Mouse (Mus musculus) intestine, postnatal 0 days (tissue): ENCODE data around the gene Tmcc3. TPM values are rescaled to one million over a fixed set of nuclear protein-coding genes. Genes with fewer than 3 reads are reported as not detected.

ENCODE experiments used
- ATAC-seq: fragments of 200-750 bp; cut with Nextera tagmentation; 2 replicates; pipeline ENCODE4 v1.8.0; 2017; ENCODE audit warnings: mild to moderate bottlenecking, moderate TSS enrichment, moderate library complexity
- H3K27ac ChIP-seq: fragments of 300-500 bp; sonication (generic); 2 replicates; pipeline ENCODE4 v1.5.1; 2014; ENCODE audit warnings: mild to moderate bottlenecking, low read depth, low read length, moderate library complexity
- H3K27me3 ChIP-seq: fragments of 300-500 bp; sonication (generic); replicated peaks from 2 replicates; pipeline ENCODE4 v1.6.1; 2014; ENCODE audit warnings: low read length, mixed read lengths; ENCODE audit not compliant: control insufficient read depth, insufficient read depth
- H3K36me3 ChIP-seq: fragments of 300-500 bp; sonication (generic); 2 replicates; pipeline ENCODE4 v1.6.1; 2014; ENCODE audit warnings: mild to moderate bottlenecking, moderate library complexity; ENCODE audit not compliant: control insufficient read depth, insufficient read depth
- H3K4me1 ChIP-seq: fragments of 300-500 bp; sonication (generic); replicated peaks from 2 replicates; pipeline ENCODE4 v1.6.1; 2014; ENCODE audit warnings: antibody characterized with exemption, low read length, mixed read lengths; ENCODE audit not compliant: control insufficient read depth, insufficient read depth
- H3K4me2 ChIP-seq: fragments of 300-500 bp; sonication (generic); replicated peaks from 2 replicates; pipeline ENCODE4 v1.6.1; 2014; ENCODE audit warnings: low read depth, mild to moderate bottlenecking, moderate library complexity
- H3K4me3 ChIP-seq: fragments of 300-500 bp; sonication (generic); 2 replicates; pipeline ENCODE4 v1.5.1; 2014; ENCODE audit warnings: low read depth, low read length
- H3K9ac ChIP-seq: fragments of 300-500 bp; sonication (generic); 2 replicates; pipeline ENCODE4 v1.6.1; 2014; ENCODE audit warnings: mild to moderate bottlenecking, low read depth, low read length
- H3K9me3 ChIP-seq: fragments of 300-500 bp; sonication (generic); 2 replicates; pipeline ENCODE4 v1.6.1; 2016; ENCODE audit warnings: mixed run types; ENCODE audit not compliant: control insufficient read depth
- CTCF ChIP-seq: sonication (generic); IDR thresholded peaks from 2 replicates; pipeline ENCODE4 v1.5.1; 2016; ENCODE audit warnings: low read depth, mild to moderate bottlenecking, control low read depth, antibody characterized with exemption, moderate library complexity
- WGBS: fragments of 180-500 bp; shearing (Covaris S2); extraction: QIAGEN DNeasy Blood & Tissue Kit; methylation state at CpG from one replicate; pipeline ENCODE4 v1.1.7; 2014; 5-methylcytosine and 5-hydroxymethylcytosine counted together
- polyA plus RNA-seq: library from polyadenylated mRNA; unstranded; fragments of >200 nt; fragmentation: Nextera tagmentation; extraction: Ambion mirVana; gene quantifications from 2 replicates; pipeline ENCODE4 v1.2.1, GENCODE M21; 2015

Tmcc3 gene
- polyA plus RNA-seq, 1 experiment from 2014 or later, result 10.0 TPM

DNA sequence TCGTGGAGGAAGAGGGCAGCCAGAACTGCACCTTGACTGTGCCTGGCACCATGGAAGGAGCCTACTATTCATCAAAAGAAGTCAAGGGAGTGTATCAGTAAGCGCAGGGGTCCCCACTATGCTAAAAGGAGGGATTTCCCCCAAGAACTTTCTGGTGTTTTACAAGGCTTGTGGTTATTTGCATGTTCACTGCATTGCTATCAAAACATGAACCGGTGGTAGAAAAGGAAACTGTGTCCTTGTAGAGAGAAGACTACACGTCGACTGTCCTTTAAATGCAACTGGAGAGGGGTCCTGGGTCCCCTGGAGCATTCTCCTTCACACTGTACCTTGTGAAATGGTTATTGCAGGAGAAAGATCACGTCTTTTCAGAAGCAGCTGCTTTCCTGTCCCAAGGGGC is 71.8 kb downstream of the Tmcc3 start:
- no peak overlapping the region for H3K4me3 ChIP-seq
- no peaks in the 10 kb centered on the region for H3K9me3 ChIP-seq

DNA sequence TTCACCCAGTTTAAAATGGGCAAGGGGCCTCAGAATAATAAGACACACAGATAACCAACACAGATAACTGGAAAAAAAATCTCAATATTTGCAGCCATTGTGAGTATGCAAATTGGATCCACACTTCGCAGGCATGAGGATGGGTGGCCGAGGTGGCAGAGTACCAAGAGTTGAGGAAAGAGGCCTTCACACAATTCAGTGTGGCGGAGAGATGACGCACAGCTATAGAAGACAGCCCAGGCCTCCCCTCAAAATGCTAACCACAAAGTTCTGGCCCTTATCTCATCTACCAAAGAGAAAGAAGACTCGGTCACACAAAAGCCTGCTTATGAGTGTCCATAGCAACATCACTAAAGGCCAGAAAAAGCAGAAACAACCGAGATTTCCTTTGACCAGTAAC is 77.5 kb downstream of the Tmcc3 start:
- no peak for ATAC-seq

More for the DNA sequence above, 71.8 kb downstream of the Tmcc3 start:
- no peak overlapping the region for H3K27ac ChIP-seq
- ATAC-seq, result no peak
- no peak overlapping the region for H3K4me2 ChIP-seq
- no peak overlapping the region for H3K9ac ChIP-seq
- 88% methylated on average over 6 of the region's 6 CpGs for WGBS
- no peaks in the 10 kb centered on the region for H3K27me3 ChIP-seq
- H3K36me3 ChIP-seq, result no peaks in the 10 kb centered on the region
- H3K4me1 ChIP-seq, result 0 out of 2 replicates have a peak, but pooled peaks cover 2% of the 10 kb centered on the region
- no peak for TF ChIP-seq CTCF

DNA sequence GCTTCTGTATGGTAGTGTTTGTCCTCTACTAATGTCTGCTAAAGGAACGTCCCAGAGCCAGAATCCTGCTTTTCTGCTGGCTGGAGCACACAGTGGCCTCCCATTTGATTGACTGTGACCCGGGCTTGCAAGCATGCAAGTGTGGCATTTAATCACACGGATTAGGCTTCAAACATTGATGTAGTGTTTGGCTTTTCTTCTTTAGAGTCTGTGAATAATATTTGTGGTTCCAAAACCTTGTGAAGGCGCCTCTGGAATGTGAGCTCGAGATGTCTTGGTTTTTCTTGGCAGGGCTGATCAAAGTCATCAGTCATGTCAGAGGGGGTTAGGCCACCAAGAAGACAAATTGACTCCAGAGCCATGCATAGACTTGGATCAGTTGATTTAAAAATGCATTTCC is 79.3 kb downstream of the Tmcc3 start:
- WGBS, result 59% methylated on average over 5 of the region's 5 CpGs
- no peak for ATAC-seq
- H3K36me3 ChIP-seq, result no peaks in the 10 kb centered on the region
- no peaks in the 10 kb centered on the region for H3K4me1 ChIP-seq
- H3K4me2 ChIP-seq, result no peak overlapping the region
- no peak overlapping the region for H3K4me3 ChIP-seq
- no peaks in the 10 kb centered on the region for H3K9me3 ChIP-seq
- H3K9ac ChIP-seq, result no peak overlapping the region
- H3K27ac ChIP-seq, result no peak overlapping the region
- no peaks in the 10 kb centered on the region for H3K27me3 ChIP-seq
- TF ChIP-seq CTCF, result no peak

More for the DNA sequence above, 77.5 kb downstream of the Tmcc3 start:
- Histone ChIP-seq H3K9me3 (no peaks in the 10 kb centered on the region), H3K4me2 (no peak overlapping the region), H3K4me1 (no peaks in the 10 kb centered on the region), H3K36me3 (no peaks in the 10 kb centered on the region), H3K4me3 (no peak overlapping the region), H3K27ac (no peak overlapping the region), H3K9ac (no peak overlapping the region), H3K27me3 (no peaks in the 10 kb centered on the region)
- WGBS, result 87% methylated on average over 6 of the region's 6 CpGs
- TF ChIP-seq CTCF, result no peak

DNA sequence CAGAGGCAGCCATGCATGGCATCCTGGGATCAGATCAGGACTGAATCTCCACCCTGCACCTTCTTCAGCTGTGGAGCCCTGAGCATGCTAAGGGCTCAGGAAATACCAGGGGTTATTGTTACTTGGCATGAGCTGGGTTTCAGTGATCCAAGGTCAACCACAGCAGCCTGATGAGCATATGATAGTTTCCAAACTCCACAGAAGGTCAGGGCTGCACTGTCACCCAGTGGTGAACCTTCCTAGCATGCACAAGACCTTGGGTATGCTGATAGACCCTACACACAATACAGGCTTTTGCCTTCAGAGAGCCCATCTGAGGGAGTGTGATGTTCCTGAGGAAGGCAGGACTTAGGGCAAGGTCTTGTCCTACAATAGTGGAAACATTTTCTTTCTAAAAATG is 82.5 kb downstream of the Tmcc3 start:
- Histone ChIP-seq H3K9ac (no peak overlapping the region), H3K27me3 (no peaks in the 10 kb centered on the region), H3K4me2 (no peak overlapping the region), H3K4me3 (no peak overlapping the region), H3K36me3 (no peaks in the 10 kb centered on the region), H3K27ac (no peak overlapping the region), H3K4me1 (no peaks in the 10 kb centered on the region), H3K9me3 (no peaks in the 10 kb centered on the region)
- ATAC-seq, result no peak
- TF ChIP-seq CTCF, result no peak

DNA sequence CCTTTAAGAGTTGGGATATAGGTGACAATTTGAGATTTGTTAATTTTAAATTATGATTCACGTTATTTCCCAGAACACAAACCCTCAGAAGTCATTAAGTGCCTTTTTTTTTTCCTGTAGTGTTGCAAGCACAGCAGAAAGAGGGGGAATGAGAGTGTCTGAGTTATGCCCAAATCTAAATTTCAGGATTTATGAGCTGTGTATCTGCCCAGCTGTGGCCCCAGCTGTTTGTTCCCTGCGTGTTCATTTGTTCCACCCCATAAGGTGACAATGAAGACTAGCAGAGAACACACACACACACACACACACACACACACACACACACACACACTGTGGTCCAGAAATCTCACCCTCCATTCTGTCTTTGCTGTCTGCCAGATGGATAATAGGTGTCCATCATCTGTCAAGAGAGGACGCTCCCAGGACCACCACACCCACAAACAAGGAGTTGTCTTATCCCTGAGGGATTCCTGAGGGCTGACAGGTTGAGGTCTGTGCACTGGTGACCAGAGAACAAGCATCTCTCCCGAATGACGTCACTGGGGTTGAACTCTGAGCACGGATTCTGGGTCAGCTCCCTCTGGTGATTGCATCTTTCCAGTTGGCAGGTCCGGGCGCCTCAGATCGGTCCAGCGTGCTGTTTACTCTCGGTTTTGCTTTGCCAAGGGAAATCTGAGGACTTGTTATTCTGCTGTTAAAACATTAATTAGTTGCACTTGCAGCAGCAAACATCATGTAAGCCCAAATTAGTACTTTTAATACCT is 86.3 kb downstream of the Tmcc3 start:
- Histone ChIP-seq H3K27me3 (no peaks in the 10 kb centered on the region), H3K4me1 (no peaks in the 10 kb centered on the region), H3K4me2 (no peak overlapping the region), H3K36me3 (no peaks in the 10 kb centered on the region), H3K4me3 (no peak overlapping the region), H3K27ac (no peak overlapping the region), H3K9me3 (no peaks in the 10 kb centered on the region), H3K9ac (no peak overlapping the region)
- WGBS, result 67% methylated on average over 11 of the region's 11 CpGs
- no peak for TF ChIP-seq CTCF
- no peak for ATAC-seq

DNA sequence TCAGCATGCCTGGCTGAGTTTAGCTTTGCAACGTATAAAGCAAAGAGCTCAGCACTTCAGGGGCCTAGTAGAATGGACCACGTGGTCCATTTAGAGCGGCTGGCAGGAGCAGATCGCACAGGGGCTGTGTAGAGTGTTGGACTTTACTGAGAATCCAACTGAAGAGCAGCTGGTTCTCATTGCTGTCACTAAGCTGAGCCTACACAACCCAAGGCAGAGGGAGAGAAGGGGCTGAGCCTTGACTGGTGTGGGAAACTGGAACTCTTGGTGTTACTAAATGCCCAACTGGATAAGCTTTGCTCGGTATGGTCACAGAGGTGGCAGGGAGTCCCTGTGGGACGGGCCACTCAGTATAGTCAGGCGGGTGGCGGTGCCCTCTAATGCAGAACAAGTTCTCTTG is 89.1 kb downstream of the Tmcc3 start:
- H3K27me3 ChIP-seq, result no peaks in the 10 kb centered on the region
- WGBS, result 71% methylated on average over 8 of the region's 8 CpGs
- ATAC-seq, result no peak
- H3K9me3 ChIP-seq, result no peaks in the 10 kb centered on the region
- TF ChIP-seq CTCF, result no peak
- H3K4me1 ChIP-seq, result no peaks in the 10 kb centered on the region
- no peak overlapping the region for H3K4me3 ChIP-seq
- H3K27ac ChIP-seq, result no peak overlapping the region
- no peak overlapping the region for H3K9ac ChIP-seq
- H3K36me3 ChIP-seq, result no peaks in the 10 kb centered on the region
- H3K4me2 ChIP-seq, result no peak overlapping the region
